Mouse (Mus musculus) stomach, embryonic 14.5 days (tissue): ENCODE measurements around the gene Gm7138. TPM values are rescaled to one million over a fixed set of nuclear protein-coding genes. Genes with fewer than 3 reads are reported as not detected.

ENCODE experiments used
- ATAC-seq: fragments of 200-750 bp; cut with Nextera tagmentation; 2 replicates; pipeline ENCODE4 v1.8.0; 2017; ENCODE audit warnings: low read depth, moderate TSS enrichment; ENCODE audit not compliant: insufficient number of reproducible peaks, insufficient read depth, low FRiP score
- H3K27ac ChIP-seq: fragments of 300-500 bp; sonication (generic); 2 replicates; pipeline ENCODE4 v1.5.1; 2014; ENCODE audit warnings: mild to moderate bottlenecking, low read length, moderate library complexity, mixed read lengths
- H3K27me3 ChIP-seq: fragments of 300-500 bp; sonication (generic); 2 replicates; pipeline ENCODE4 v1.6.1; 2014; ENCODE audit warnings: low read length, control low read depth, mixed read lengths; ENCODE audit not compliant: control insufficient read depth, insufficient read depth
- H3K36me3 ChIP-seq: fragments of 300-500 bp; sonication (generic); 2 replicates; pipeline ENCODE4 v1.6.1; 2014; ENCODE audit warnings: mild to moderate bottlenecking, control low read depth, low read length, moderate library complexity, mixed read lengths; ENCODE audit not compliant: control insufficient read depth, insufficient read depth
- H3K4me1 ChIP-seq: fragments of 300-500 bp; sonication (generic); 2 replicates; pipeline ENCODE4 v1.6.1; 2014; ENCODE audit warnings: low read length, control low read depth, mixed read lengths; ENCODE audit not compliant: control insufficient read depth, insufficient read depth
- H3K4me2 ChIP-seq: fragments of 300-500 bp; sonication (generic); replicated peaks from 2 replicates; pipeline ENCODE4 v1.6.1; 2014; ENCODE audit warnings: low read depth, low read length, control low read depth
- H3K4me3 ChIP-seq: fragments of 300-500 bp; sonication (generic); 2 replicates; pipeline ENCODE4 v1.5.1; 2014; ENCODE audit warnings: low read depth, low read length, control low read depth
- H3K9ac ChIP-seq: fragments of 300-500 bp; sonication (generic); replicated peaks from 2 replicates; pipeline ENCODE4 v1.6.1; 2014; ENCODE audit warnings: low read depth, mild to moderate bottlenecking, control low read depth, low read length, moderate library complexity, mixed read lengths
- H3K9me3 ChIP-seq: fragments of 300-500 bp; sonication (generic); 2 replicates; pipeline ENCODE4 v1.6.1; 2016; ENCODE audit warnings: low read depth, low read length, control low read depth; ENCODE audit not compliant: control insufficient read depth
- WGBS: fragments of 180-500 bp; shearing (Covaris S2); extraction: QIAGEN DNeasy Blood & Tissue Kit; methylation state at CpG from one replicate; pipeline ENCODE4 v1.1.7; 2014; 5-methylcytosine and 5-hydroxymethylcytosine counted together
- polyA plus RNA-seq: library from polyadenylated mRNA; unstranded; fragments of >200 nt; fragmentation: Nextera tagmentation; extraction: Ambion mirVana; gene quantifications from 2 replicates; pipeline ENCODE4 v1.2.1, GENCODE M21; 2014

The Gm7138 gene
- polyA plus RNA-seq, 1 experiment from 2014 or later: not detected

DNA sequence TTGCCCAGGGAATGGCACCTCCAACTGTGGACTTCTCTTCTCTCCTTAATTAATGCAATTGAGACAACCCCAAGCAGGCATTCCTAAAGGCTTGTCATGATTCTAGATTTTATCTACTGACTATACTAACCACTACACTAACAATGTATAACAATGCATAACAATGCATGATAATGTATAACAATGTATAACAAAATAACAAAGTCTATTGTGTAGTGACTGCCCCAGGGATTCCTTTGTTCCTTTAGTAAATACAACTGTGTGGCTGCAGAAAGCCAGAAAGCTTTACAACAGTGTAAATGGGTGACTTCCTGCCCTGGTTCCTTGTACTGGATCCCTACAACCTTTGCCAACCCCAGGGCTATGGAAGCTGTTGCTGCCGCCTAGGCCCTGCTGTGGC, 40.8 kb downstream of the Gm7138 start:
- H3K4me1 ChIP-seq: no peaks in the 10 kb centered on the region
- H3K4me2 ChIP-seq: no peak overlapping the region
- ATAC-seq: no peak
- no peak overlapping the region for H3K4me3 ChIP-seq
- H3K9ac ChIP-seq: no peak overlapping the region
- H3K9me3 ChIP-seq: peaks cover 7% of the 10 kb centered on the region; the same call in 1 of the 2 replicates
- H3K36me3 ChIP-seq: no peaks in the 10 kb centered on the region
- H3K27ac ChIP-seq: no peak overlapping the region
- H3K27me3 ChIP-seq: no peaks in the 10 kb centered on the region
- 92% methylated on average over 1 of the region's 1 CpGs for WGBS

DNA sequence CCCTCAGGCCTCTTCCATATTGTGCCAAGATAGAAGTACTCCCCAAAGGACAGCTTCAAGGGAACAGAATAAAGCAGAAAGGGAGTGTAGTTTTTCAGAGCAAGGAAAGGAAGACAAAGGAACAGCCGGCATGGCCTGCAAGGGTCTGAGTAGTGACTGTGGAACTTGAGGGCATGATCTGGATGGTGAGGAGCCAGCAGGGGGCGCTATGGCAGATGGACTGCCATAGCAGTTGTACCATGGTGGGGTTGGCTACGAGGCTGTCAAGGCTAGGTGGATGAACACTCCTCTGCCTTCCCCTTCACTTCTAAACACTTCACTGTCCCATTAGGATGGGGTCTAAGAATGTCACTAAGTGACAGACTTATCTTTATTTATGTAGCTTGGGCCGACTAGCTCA, 47.5 kb downstream of the Gm7138 start:
- Histone ChIP-seq H3K4me2 (no peak overlapping the region), H3K4me1 (no peaks in the 10 kb centered on the region), H3K27ac (no peak overlapping the region), H3K9ac (no peak overlapping the region), H3K27me3 (no peaks in the 10 kb centered on the region), H3K9me3 (no peaks in the 10 kb centered on the region), H3K4me3 (no peak overlapping the region), H3K36me3 (no peaks in the 10 kb centered on the region)
- 43% methylated on average over 4 of the region's 4 CpGs for WGBS
- no peak for ATAC-seq

DNA sequence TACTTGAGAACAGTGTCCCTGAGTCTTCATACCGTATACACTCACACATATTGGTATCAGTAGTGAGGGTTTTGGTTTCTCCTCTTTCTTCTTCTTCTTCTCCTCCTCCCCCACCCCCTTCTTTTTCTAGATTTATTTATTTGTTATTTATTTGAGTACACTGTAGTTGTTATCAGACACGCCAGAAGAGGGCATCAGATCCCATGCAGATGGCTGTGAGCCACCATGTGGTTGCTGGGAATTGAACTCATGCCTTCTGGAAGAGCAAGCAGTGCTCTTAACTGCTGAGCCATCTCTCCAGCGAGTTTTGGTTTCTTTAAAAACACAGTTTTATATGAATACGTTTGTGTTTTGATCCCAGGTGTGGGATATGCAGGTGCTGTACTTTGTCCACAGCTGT, 48.5 kb downstream of the Gm7138 start:
- H3K27me3 ChIP-seq: no peaks in the 10 kb centered on the region
- no peak for ATAC-seq
- no peaks in the 10 kb centered on the region for H3K9me3 ChIP-seq
- no peak overlapping the region for H3K27ac ChIP-seq
- H3K9ac ChIP-seq: no peak overlapping the region
- no peak overlapping the region for H3K4me3 ChIP-seq
- H3K4me1 ChIP-seq: no peaks in the 10 kb centered on the region
- 58% methylated on average over 4 of the region's 4 CpGs for WGBS
- H3K4me2 ChIP-seq: no peak overlapping the region
- no peaks in the 10 kb centered on the region for H3K36me3 ChIP-seq

Other genes with a start within 250 kb of the Gm7138 start
- gene Itgb2, start 246.7 kb downstream of the Gm7138 start, polyA plus RNA-seq: 2.7 and 3.1 TPM in 2 replicates
- 198 and 200 TPM in 2 replicates for gene Pttg1ip, start 195.2 kb downstream of the Gm7138 start, polyA plus RNA-seq
- 324 and 346 TPM in 2 replicates for gene Sumo3, start 170.8 kb downstream of the Gm7138 start, polyA plus RNA-seq
- gene Gm49325, start 170.7 kb downstream of the Gm7138 start, polyA plus RNA-seq: 6.5 TPM in 1 of 2 replicates, not detected in the other
- 41.5 and 44.3 TPM in 2 replicates for gene Ube2g2, start 154.7 kb downstream of the Gm7138 start, polyA plus RNA-seq
- gene Tspear, start 90.4 kb downstream of the Gm7138 start, polyA plus RNA-seq: 0.71 and 1.2 TPM in 2 replicates
- not detected in 2 replicates for gene Gm19402, start 86.2 kb downstream of the Gm7138 start, polyA plus RNA-seq
- not detected in 2 replicates for gene Gm9508, start 79.7 kb downstream of the Gm7138 start, polyA plus RNA-seq
- not detected in 2 replicates for gene Gm10272, start 70.3 kb downstream of the Gm7138 start, polyA plus RNA-seq
- gene Gm10024, start 65.5 kb downstream of the Gm7138 start, polyA plus RNA-seq: not detected in 2 replicates
- gene Gm10142, start 61.1 kb downstream of the Gm7138 start, polyA plus RNA-seq: not detected in 2 replicates
- gene Krtap12-1, start 56.3 kb downstream of the Gm7138 start, polyA plus RNA-seq: not detected in 2 replicates
- gene Gm10100, start 50.5 kb downstream of the Gm7138 start, polyA plus RNA-seq: not detected in 2 replicates
- gene Gm18596, start 34.3 kb downstream of the Gm7138 start, polyA plus RNA-seq: not detected in 2 replicates
- gene Gm9736, start 25.6 kb downstream of the Gm7138 start, polyA plus RNA-seq: not detected in 2 replicates
- not detected in 2 replicates for gene Gm3233, start 17.3 kb downstream of the Gm7138 start, polyA plus RNA-seq
- not detected in 2 replicates for gene Gm3238, start 5.6 kb downstream of the Gm7138 start, polyA plus RNA-seq
- not detected in 2 replicates for gene Gm3250, start 5.6 kb upstream of the Gm7138 start, polyA plus RNA-seq
- gene Gm7137, start 11.3 kb upstream of the Gm7138 start, polyA plus RNA-seq: not detected in 2 replicates
- gene Gm9639, start 18.1 kb upstream of the Gm7138 start, polyA plus RNA-seq: not detected in 2 replicates
- gene Gm19668, start 22.2 kb upstream of the Gm7138 start, polyA plus RNA-seq: not detected in 2 replicates
- gene Gm9507, start 34.9 kb upstream of the Gm7138 start, polyA plus RNA-seq: not detected in 2 replicates
- not detected in 2 replicates for gene Gm2696, start 37.7 kb upstream of the Gm7138 start, polyA plus RNA-seq
- gene Krtap10-4, start 50.2 kb upstream of the Gm7138 start, polyA plus RNA-seq: not detected in 2 replicates
- gene Krtap10-10, start 59.0 kb upstream of the Gm7138 start, polyA plus RNA-seq: not detected in 2 replicates
- gene Gm36176, start 69.9 kb upstream of the Gm7138 start, polyA plus RNA-seq: not detected in 2 replicates
- not detected in 2 replicates for gene Gm10318, start 75.9 kb upstream of the Gm7138 start, polyA plus RNA-seq
- not detected in 2 replicates for gene Gm3285, start 85.0 kb upstream of the Gm7138 start, polyA plus RNA-seq
- 5.4 and 6.7 TPM in 2 replicates for gene Lrrc3, start 125.6 kb upstream of the Gm7138 start, polyA plus RNA-seq
- 1.5 TPM in 2 replicates for gene Trpm2, start 193.6 kb upstream of the Gm7138 start, polyA plus RNA-seq
- 36.7 and 38.1 TPM in 2 replicates for gene 1810043G02Rik, start 201.6 kb upstream of the Gm7138 start, polyA plus RNA-seq
- 161 and 196 TPM in 2 replicates for gene Pfkl, start 233.1 kb upstream of the Gm7138 start, polyA plus RNA-seq